Mouse (Mus musculus): ENCODE results near the gene Krt8.

Gene Krt8

GRCm38 (mm10) chr15:102004189-102004588, at the start of gene Krt8:
Krt8 (minus strand) TSS chr15:102004482.
- peak; percentile 69 to 72 for DNase-seq (ENCODE audit: low spot score in 2 of 2)

- peak in 1 of 2 experiments; percentile 33 for DNase-seq (ENCODE audit: low spot score in 2 of 2)
These were observed 47.8 kb upstream of the Krt8 start for GRCm38 (mm10) chr15:102051920-102052683.

GRCm38 (mm10) chr15:102049871-102050270, 45.6 kb upstream of the Krt8 start:
- DNase-seq (ENCODE audit: low spot score in 2 of 2), result no peak

DNA sequence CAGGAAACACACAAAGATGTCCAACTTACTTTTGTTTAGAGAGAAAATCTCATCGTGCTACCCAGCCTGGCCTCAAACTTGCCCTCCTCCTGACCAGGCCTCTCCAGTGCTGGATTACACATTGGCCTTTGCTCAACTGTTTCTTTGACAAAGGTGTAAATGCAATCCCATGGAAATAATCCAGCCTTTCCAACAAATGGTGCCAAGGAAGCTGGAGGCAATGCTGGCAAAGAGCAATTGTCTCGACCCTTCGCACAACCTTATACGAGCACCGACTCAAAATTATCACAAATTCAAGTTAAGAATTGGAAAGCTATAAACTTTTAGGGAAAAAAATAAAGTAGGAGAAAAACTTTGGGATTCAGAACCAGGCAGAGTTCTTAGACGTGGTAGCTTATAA, 43.7 kb upstream of the Krt8 start:
- no peak for DNase-seq (ENCODE audit: low spot score in 2 of 2)

DNA sequence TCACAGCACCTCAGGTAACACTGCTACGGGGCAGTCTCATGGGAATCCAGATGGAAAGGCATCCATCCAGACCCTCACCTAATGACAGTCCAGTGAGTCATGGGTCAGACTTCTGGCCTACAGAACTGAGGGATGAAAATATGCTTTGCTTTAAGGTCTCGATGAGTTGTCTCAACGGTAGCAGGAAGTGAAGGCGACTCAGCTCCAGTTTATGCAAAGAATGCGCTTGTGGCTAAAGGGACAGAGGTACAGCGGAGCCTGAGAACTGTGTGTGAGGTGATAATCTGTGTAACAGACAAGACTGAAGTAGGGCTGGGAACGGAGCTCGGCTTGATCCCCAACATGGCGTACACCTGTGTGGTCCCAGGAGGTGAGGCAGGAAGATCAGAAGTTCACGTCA, 41.4 kb upstream of the Krt8 start:
- no peak for DNase-seq (ENCODE audit: low spot score in 2 of 2)

- DNase-seq (ENCODE audit: low spot score in 2 of 2), result no peak
These were observed 40.5 kb upstream of the Krt8 start for GRCm38 (mm10) chr15:102044745-102045144.

DNA sequence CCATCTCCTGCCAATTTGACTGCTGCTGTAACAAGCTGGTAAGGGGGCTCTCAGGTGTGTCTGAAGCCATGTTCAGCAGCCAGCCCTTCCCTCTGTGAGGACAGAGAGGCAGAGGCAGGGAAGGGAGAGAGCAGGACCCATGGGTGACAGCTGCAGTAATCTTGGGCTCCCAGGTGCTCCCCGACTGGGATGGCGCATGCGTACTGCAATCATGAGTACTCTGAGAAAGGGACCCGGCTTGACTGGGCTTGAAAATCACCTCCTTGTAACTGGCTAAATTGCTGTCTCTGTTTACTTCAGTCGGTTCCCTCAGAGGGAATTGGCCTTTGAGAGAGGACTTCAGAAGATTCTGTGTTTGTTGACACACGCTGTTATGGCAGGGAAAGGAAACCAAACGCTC, 37.7 kb upstream of the Krt8 start:
- no peak for DNase-seq (ENCODE audit: low spot score in 2 of 2)

DNA sequence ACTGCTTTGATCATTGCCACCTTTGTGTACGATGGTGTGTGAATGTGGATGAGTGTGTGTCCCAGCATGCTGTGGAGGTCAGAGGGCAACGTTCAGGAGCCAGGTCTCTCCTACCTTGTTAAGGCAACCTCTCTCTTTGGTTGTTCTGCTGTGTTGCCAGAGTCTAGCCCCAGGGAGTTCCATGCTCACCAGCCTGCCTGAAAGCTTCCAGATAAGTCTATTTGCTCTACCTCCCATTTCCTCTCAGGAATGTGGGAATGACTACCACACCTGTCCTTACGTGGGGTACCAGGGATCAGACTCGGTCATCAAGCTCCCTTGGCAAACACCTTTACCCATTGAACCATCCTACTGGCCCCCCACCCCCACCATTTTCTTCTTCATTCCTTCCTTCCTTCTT, 36.0 kb upstream of the Krt8 start:
- DNase-seq (ENCODE audit: low spot score in 2 of 2), result no peak

DNA sequence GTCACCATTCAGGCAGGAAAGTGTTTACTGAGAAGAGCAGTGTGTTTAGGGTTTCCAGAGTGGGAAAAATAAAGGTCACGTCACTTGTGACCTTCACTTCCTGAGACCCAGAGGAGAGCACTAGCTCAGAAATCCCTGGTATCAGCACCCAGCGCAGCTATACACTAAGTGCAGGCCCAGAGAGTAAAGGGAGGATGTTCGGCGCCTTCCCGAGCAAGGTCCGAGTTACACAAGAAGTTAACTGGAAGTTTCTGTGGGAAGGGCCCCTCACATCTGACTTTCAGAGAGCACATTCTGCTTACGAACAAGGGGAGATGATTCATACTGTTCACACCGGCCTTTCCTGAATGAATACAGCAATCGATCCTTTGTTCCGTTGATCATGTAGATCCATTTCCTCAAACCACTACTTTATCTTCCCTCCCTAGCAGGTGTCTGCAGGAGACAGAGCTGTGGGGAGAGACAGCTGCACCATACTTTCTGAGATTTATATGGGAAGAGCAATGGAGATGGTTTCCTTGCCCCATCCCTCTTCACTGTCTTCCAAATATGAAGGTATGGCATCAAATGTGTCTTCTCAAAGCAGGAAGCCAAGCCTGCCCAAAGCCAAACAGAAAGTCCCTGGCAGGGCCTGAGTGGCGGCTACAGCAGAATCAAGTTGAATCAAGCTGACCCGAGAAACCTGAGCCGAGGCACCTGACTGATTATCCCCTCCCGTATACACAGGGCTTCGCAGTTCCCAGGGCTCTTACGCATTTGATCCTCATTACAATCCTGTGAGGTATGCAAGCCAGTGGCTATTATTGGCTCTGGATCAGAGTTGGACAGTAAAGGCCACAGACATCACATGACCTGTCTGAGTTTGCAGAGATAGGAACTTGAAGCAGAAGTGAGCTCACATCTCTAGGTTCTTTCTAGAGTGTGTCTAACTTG, 30.1 kb upstream of the Krt8 start:
- no peak for DNase-seq (ENCODE audit: low spot score in 2 of 2)

- peak; percentile 58 to 76 for DNase-seq (ENCODE audit: low spot score in 2 of 2)
These were observed 23.8 kb upstream of the Krt8 start, which contains the start of gene Krt18 for GRCm38 (mm10) chr15:102028040-102028439. Krt18 (plus strand) TSS chr15:102028180.

DNA sequence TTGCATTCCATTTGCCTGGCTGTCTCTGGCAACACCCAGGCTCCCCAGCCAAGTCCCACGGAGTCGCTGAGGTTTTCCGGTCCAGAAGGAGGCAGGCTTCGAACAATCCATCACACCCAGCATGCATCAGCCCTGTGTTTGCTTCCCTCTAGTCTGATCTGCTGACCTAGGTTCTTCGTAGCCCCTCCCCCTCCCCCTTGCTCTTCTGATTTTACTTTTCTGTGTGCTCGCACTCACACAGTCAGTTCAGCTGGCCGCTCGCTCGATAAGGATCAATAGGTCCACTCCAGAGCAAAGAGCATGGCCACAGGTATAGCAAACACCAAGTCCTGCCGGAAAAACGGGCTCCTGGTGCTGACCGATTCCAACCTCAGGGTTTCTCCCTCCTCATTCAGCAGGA, 22.1 kb upstream of the Krt8 start:
- DNase-seq (ENCODE audit: low spot score in 2 of 2), result peak in 1 of 2 experiments; percentile 58

DNA sequence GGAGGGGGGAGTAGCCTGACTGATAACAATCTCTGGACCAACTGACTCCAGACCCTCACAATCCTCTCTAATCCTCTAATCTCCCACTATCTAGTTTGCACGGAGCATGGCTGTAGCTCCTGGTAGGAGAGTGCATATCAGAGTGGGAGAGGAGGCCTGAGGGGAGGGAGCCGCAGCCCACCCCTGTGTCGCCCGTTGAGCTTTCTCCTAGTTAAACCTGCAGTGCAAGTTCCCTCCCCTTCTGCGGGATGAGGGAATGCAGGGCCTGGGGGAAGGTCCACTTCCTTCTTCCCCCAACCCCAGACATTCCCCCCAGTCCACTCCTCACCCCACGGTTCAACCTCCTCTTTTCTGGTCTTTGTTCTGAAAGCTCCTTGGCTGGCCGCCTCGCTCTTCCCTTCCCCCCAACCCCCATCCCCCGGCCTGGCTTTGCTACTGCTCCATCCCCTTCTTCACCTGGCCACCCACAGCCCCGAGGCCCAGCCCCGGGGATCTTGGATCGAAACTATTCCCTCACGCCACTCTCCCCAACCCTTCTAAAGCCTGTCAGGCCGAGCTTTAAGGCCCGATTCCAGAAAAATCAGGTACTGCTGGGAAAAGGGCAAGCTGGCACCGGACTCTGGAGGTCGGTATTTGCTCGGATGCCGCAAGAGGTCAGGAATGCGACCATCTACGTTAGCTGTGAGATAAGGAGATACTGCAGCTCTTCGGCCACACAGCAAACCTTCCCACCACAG, 21.0 kb upstream of the Krt8 start:
- DNase-seq (ENCODE audit: low spot score in 2 of 2), result no peak

GRCm38 (mm10) chr15:102023888-102024287, 19.6 kb upstream of the Krt8 start:
- DNase-seq (ENCODE audit: low spot score in 2 of 2), result no peak

DNA sequence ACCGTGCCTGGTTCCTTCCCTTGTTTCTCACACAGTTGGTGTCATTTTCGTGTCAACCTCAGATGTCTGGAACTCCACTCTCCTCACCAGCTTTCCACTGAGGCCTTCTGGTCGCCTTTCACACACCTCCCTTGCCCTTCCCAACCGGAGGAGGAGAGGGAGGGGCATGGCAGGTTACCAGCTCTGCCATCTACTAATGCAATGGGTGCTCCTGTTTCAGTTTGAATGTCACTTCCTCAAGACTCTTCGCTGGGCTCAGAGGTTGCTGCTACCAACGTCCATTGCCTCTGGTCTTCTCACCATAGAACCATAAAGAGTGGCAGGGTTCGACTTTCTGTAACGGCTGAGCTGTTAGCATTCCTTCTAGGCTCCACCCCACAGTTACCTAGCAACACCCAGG, 18.2 kb upstream of the Krt8 start:
- no peak for DNase-seq (ENCODE audit: low spot score in 2 of 2)

DNA sequence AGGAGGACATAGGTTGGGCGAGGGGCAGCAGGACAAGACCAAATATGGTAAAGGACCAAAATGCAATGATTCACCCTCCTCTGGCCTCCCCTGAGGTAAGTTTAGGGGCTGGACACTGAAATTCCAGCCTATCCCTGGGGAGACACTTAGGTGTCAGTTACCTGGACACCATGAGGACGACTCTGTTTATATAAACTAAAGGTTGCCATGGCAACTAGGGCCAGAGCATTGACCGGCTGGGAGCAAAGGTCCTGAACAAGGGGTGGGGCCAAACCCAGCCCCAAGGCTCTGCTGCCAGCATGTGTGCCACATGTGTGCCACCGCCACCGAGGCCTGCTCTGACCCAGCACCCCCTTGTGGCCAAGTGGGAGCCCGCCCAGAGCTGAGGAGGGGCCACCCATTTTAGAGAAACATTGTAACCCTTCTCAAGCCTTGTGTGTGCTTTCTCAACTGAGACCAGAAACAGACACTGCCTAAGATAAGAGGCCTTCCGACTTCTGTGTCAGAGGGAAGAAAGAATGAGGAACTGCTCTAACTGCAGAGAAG, 13.7 kb upstream of the Krt8 start:
- peak in 1 of 2 experiments; percentile 48 for DNase-seq (ENCODE audit: low spot score in 2 of 2)

GRCm38 (mm10) chr15:102016787-102017186, 12.5 kb upstream of the Krt8 start:
- DNase-seq (ENCODE audit: low spot score in 2 of 2), result peak in 1 of 2 experiments; percentile 36

- DNase-seq (ENCODE audit: low spot score in 2 of 2), result peak; percentile 56 to 68
These were observed 11.8 kb upstream of the Krt8 start for GRCm38 (mm10) chr15:102016096-102016495.

DNA sequence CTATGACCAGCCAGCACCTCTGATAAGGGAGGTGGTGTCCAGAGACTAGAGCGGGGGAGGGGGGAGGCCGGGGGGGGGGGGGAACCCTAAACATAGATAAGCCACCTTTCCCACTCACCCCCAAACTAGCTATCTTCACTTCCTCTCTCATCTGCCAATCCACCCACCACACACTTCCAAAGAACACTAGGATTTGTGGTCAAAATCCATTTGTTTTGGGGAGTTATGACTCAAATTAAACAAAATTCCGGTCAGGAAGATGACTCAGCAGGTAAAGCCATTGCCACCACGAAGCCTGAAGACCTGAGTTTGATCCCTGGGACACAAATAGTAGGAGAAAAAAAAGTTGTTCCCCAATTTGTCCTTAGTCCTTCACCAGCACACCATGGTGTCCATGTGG, 10.6 kb upstream of the Krt8 start:
- DNase-seq (ENCODE audit: low spot score in 2 of 2), result no peak

GRCm38 (mm10) chr15:102013651-102014050, 9.4 kb upstream of the Krt8 start:
- no peak for DNase-seq (ENCODE audit: low spot score in 2 of 2)

GRCm38 (mm10) chr15:102012260-102012765, 8.0 kb upstream of the Krt8 start:
- DNase-seq (ENCODE audit: low spot score in 2 of 2), result no peak

DNA sequence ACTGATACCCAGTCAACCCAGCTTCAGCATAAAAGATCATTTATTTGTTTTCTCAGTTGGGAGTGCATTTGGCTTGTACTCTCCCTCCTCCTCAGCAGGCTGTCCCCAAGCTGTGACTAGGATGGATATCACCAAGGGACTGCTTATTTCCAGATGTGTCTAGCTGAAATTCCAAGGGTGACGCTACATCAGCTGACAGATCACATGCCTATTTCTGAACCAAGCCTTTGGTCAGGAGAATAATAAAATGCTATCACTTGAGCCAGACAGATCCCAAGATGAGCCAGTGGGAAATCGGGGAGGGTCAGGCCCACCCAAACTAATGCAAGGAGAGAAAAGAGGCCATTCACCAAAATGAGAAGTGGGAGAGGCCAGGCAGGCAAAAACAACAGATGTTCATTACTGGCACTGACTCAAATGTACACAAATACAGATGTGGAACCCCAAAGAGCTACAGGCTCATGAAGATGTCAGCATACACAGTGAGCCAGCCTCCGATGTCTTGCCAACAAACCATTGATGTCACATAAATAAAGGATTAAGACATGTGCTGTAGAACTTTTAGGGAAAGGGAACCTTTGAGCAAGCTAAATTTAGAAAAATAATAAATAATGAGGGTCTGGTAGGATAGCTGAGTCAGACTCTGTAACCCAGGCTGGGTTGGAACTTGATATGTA, 6.4 kb upstream of the Krt8 start:
- DNase-seq (ENCODE audit: low spot score in 2 of 2), result no peak
